Mouse (Mus musculus) hindbrain, embryonic 16.5 days (tissue): ENCODE measurements around the gene Cbarp. TPM values are rescaled to one million over a fixed set of nuclear protein-coding genes. Genes with fewer than 3 reads are reported as not detected.

ENCODE experiments used
- ATAC-seq: fragments of 200-750 bp; cut with Nextera tagmentation; 2 replicates; pipeline ENCODE4 v1.8.0; 2017; ENCODE audit warnings: moderate TSS enrichment, moderate library complexity
- H3K27ac ChIP-seq: fragments of 300-500 bp; sonication (generic); 2 replicates; pipeline ENCODE4 v1.5.1; 2014; ENCODE audit warnings: low read depth, mild to moderate bottlenecking, control low read depth, low read length, moderate library complexity
- H3K27me3 ChIP-seq: fragments of 300-500 bp; sonication (generic); replicated peaks from 2 replicates; pipeline ENCODE4 v1.6.1; 2014; ENCODE audit warnings: low read length; ENCODE audit not compliant: control insufficient read depth, insufficient read depth
- H3K36me3 ChIP-seq: fragments of 300-500 bp; sonication (generic); 2 replicates; pipeline ENCODE4 v1.6.1; 2014; ENCODE audit warnings: mild to moderate bottlenecking, low read length, moderate library complexity, mixed read lengths; ENCODE audit not compliant: control insufficient read depth, insufficient read depth
- H3K4me1 ChIP-seq: fragments of 300-500 bp; sonication (generic); 2 replicates; pipeline ENCODE4 v1.6.1; 2014; ENCODE audit warnings: low read depth, low read length; ENCODE audit not compliant: control insufficient read depth, insufficient read depth
- H3K4me2 ChIP-seq: fragments of 300-500 bp; sonication (generic); 2 replicates; pipeline ENCODE4 v1.6.1; 2014; ENCODE audit warnings: mild to moderate bottlenecking, low read length, control low read depth, moderate library complexity
- H3K4me3 ChIP-seq: fragments of 300-500 bp; sonication (generic); 2 replicates; pipeline ENCODE4 v1.5.1; 2014; ENCODE audit warnings: mild to moderate bottlenecking, low read length, control low read depth, moderate library complexity
- H3K9ac ChIP-seq: fragments of 300-500 bp; sonication (generic); 2 replicates; pipeline ENCODE4 v1.6.1; 2014; ENCODE audit warnings: low read depth, mild to moderate bottlenecking, control low read depth, low read length, moderate library complexity
- H3K9me3 ChIP-seq: fragments of 300-500 bp; sonication (generic); 2 replicates; pipeline ENCODE4 v1.6.1; 2014; ENCODE audit warnings: mild to moderate bottlenecking, low read length, moderate library complexity; ENCODE audit not compliant: control insufficient read depth
- WGBS: fragments of 180-500 bp; shearing (Covaris S2); extraction: QIAGEN DNeasy Blood & Tissue Kit; methylation state at CpG from one replicate; pipeline ENCODE4 v1.1.7; 2014; 5-methylcytosine and 5-hydroxymethylcytosine counted together
- polyA plus RNA-seq: library from polyadenylated mRNA; unstranded; fragments of >200 nt; fragmentation: Nextera tagmentation; extraction: Ambion mirVana; gene quantifications from 2 replicates; pipeline ENCODE4 v1.2.1, GENCODE M21; 2015

The Cbarp gene
- polyA plus RNA-seq, 1 experiment from 2014 or later, result 130 TPM

- Histone ChIP-seq H3K4me3 (no peak overlapping the region), H3K4me1 (peaks cover 26% of the 10 kb centered on the region), H3K9ac (peak overlapping the region; percentile 50; the same call in 1 of the 2 replicates), H3K4me2 (no peak overlapping the region), H3K36me3 (no peaks in the 10 kb centered on the region), H3K27me3 (no peaks in the 10 kb centered on the region), H3K27ac (0 out of 2 replicates have a peak overlapping the region, but pooled peaks have one; percentile 16), H3K9me3 (no peaks in the 10 kb centered on the region)
- no peak for ATAC-seq
- 44% methylated on average over 7 of the region's 7 CpGs for WGBS
Measured at GRCm38 (mm10) chr10:80177441-80178279, 37.0 kb upstream of the Cbarp start.

DNA sequence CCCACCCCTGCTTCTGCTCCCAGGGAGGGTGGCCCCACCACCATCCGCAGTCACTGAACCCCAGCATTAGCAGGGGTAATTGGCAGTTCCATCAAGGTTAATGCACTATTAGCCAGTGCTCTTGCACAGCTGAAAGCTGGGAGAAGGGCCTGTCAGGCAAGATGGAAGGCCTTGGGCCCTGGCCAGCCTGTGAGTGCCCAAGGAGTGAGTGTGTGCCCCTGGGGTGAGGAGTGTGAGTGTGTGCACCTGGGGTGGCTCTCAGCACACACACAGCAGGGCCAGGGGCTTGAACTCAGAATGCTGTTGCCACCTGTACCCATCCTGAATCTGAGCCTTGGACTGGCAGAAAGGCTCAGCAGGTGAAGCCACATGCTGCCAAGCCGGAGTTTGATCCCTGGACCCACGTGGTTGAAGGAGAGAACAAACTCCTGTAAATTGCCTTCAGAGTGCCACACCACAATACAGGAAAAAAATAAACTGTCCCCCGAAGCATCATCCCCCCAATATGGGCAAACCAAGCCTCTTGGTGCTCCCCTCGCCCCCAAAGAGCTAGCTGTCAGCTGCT lies 35.7 kb upstream of the Cbarp start:
- H3K4me1 ChIP-seq, result peaks cover 32% of the 10 kb centered on the region
- no peak for ATAC-seq
- H3K36me3 ChIP-seq, result peaks cover 9% of the 10 kb centered on the region
- 74% methylated on average over 5 of the region's 5 CpGs for WGBS
- no peak overlapping the region for H3K4me3 ChIP-seq
- no peak overlapping the region for H3K4me2 ChIP-seq
- 0 out of 2 replicates have a peak overlapping the region, but pooled peaks have one; percentile 5 for H3K9ac ChIP-seq
- H3K27me3 ChIP-seq, result no peaks in the 10 kb centered on the region
- H3K9me3 ChIP-seq, result no peaks in the 10 kb centered on the region
- no peak overlapping the region for H3K27ac ChIP-seq

GRCm38 (mm10) chr10:80175536-80176269 lies 35.1 kb upstream of the Cbarp start:
- no peaks in the 10 kb centered on the region for H3K27me3 ChIP-seq
- H3K4me3 ChIP-seq, result no peak overlapping the region
- H3K9me3 ChIP-seq, result no peaks in the 10 kb centered on the region
- peaks cover 26% of the 10 kb centered on the region for H3K4me1 ChIP-seq
- H3K36me3 ChIP-seq, result peaks cover 15% of the 10 kb centered on the region
- H3K9ac ChIP-seq, result 0 out of 2 replicates have a peak overlapping the region, but pooled peaks have one; percentile 5
- H3K4me2 ChIP-seq, result no peak overlapping the region
- H3K27ac ChIP-seq, result no peak overlapping the region
- WGBS, result 22% methylated on average over 3 of the region's 4 CpGs
- no peak for ATAC-seq

GRCm38 (mm10) chr10:80174705-80175104 lies 34.1 kb upstream of the Cbarp start:
- Histone ChIP-seq H3K4me3 (no peak overlapping the region), H3K27ac (no peak overlapping the region), H3K36me3 (peaks cover 25% of the 10 kb centered on the region), H3K4me1 (peaks cover 22% of the 10 kb centered on the region), H3K4me2 (no peak overlapping the region), H3K27me3 (no peaks in the 10 kb centered on the region), H3K9me3 (no peaks in the 10 kb centered on the region), H3K9ac (no peak overlapping the region)
- ATAC-seq, result no peak
- WGBS, result 47% methylated on average over 2 of the region's 2 CpGs

GRCm38 (mm10) chr10:80173955-80174640 lies 33.5 kb upstream of the Cbarp start:
- Histone ChIP-seq H3K27ac (no peak overlapping the region), H3K9me3 (no peaks in the 10 kb centered on the region), H3K4me2 (no peak overlapping the region), H3K4me1 (peaks cover 27% of the 10 kb centered on the region), H3K4me3 (no peak overlapping the region), H3K27me3 (no peaks in the 10 kb centered on the region), H3K9ac (no peak overlapping the region), H3K36me3 (peaks cover 25% of the 10 kb centered on the region)
- no peak for ATAC-seq
- 88% methylated on average over 10 of the region's 10 CpGs for WGBS

DNA sequence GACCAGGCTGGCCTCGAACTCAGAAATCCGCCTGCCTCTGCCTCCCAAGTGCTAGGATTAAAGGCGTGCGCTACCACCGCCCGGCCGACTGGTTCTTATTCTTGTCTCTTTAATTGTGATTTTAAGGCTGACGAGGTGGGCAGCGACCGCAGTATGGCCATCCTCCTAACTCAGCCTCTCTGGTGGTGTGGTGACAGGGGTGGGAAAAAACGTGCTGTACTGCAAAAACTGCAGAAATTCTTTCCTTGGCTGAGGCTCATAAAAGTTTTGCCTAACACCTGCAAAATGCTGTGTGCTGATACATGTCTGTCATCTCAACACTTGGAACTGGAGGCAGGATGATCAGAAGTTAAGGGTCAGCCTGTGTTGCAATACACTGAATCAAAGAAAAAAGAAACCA lies 32.7 kb upstream of the Cbarp start:
- Histone ChIP-seq H3K9ac (peak overlapping the region; percentile 63), H3K4me3 (peak overlapping the region; percentile 53), H3K4me2 (peak overlapping the region; percentile 69), H3K36me3 (peaks cover 25% of the 10 kb centered on the region), H3K27me3 (no peaks in the 10 kb centered on the region), H3K9me3 (no peaks in the 10 kb centered on the region), H3K27ac (peak overlapping the region; percentile 87), H3K4me1 (peaks cover 34% of the 10 kb centered on the region)
- ATAC-seq, result no peak
- 13% methylated on average over 11 of the region's 11 CpGs for WGBS

- Histone ChIP-seq H3K9ac (peak within 1 kb of the TSS; percentile 63), H3K27me3 (no peaks in the 10 kb centered on the region), H3K9me3 (no peaks in the 10 kb centered on the region), H3K4me2 (peak within 1 kb of the TSS; percentile 69), H3K27ac (peak within 1 kb of the TSS; percentile 87), H3K36me3 (peaks cover 25% of the 10 kb centered on the region), H3K4me3 (peak within 1 kb of the TSS; percentile 53), H3K4me1 (peaks cover 34% of the 10 kb centered on the region)
- peak; percentile 82 for ATAC-seq
- WGBS, result 9% methylated on average over 34 of the region's 35 CpGs
Measured at GRCm38 (mm10) chr10:80172527-80173292, 32.1 kb upstream of the Cbarp start, which contains the start of gene 1600002K03Rik. TSS of gene 1600002K03Rik (plus strand) at chr10:80172944.

- H3K27ac ChIP-seq, result peak overlapping the region; percentile 87
- peaks cover 25% of the 10 kb centered on the region for H3K36me3 ChIP-seq
- peak overlapping the region; percentile 63 for H3K9ac ChIP-seq
- 80% methylated on average over 44 of the region's 45 CpGs for WGBS
- H3K9me3 ChIP-seq, result no peaks in the 10 kb centered on the region
- H3K4me1 ChIP-seq, result peaks cover 36% of the 10 kb centered on the region
- no peak for ATAC-seq
- H3K27me3 ChIP-seq, result no peaks in the 10 kb centered on the region
- peak overlapping the region; percentile 69 for H3K4me2 ChIP-seq
- no peak overlapping the region; the same call in 1 of the 2 replicates for H3K4me3 ChIP-seq
Measured at GRCm38 (mm10) chr10:80171760-80172526, 31.3 kb upstream of the Cbarp start.
